Mouse (Mus musculus) left cerebral cortex, adult 2 months (tissue): ENCODE data around the gene Zfyve9. TPM values are rescaled to one million over a fixed set of nuclear protein-coding genes. Genes with fewer than 3 reads are reported as not detected.

Source experiments
- DNase-seq, 2 experiments: peaks; one replicate each; pipeline ENCODE4 v3.0.0; 2021 to 2022; ENCODE audit warnings: low spot score in 2 of 2, mixed read lengths in 1 of 2; ENCODE audit errors: extremely low spot score in 1 of 2
- H3K27ac ChIP-seq: fragments of 200-600 bp; 2 replicates; pipeline ENCODE4 v1.8.1; 2022
- H3K4me3 ChIP-seq: fragments of 200-600 bp; 2 replicates; pipeline ENCODE4 v1.8.1; 2022
- CTCF ChIP-seq: fragments of 200-600 bp; IDR thresholded peaks from 2 replicates; pipeline ENCODE4 v1.8.1; 2022; ENCODE audit warnings: antibody characterized with exemption, mild to moderate bottlenecking, moderate library complexity
- intact Hi-C: fragments of 180-260 bp; cut with DNase I; formaldehyde crosslinking; loops from one replicate; pipeline ENCODE4 v1.15.1; 2025
- long read RNA-seq, 2 experiments: library from polyadenylated mRNA; stranded (forward); transcript quantifications; one replicate each; pipeline ENCODE4 v2.0.0; 2021; ENCODE audit warnings: borderline mapping rate in 2 of 2
- total RNA-seq, 2 experiments: library from RNA; stranded (reverse); gene quantifications; 2 replicates each; pipeline ENCODE4 v1.2.3; 2021

Zfyve9 gene
- total RNA-seq, result 10 to 100 TPM; 66.4 to 78.5 TPM
- long read RNA-seq, experiment 1, full-length matches to known transcripts, result 1 of 7 reads
- long read RNA-seq, experiment 1, partial matches to known transcripts, result 2 of 7 reads
- long read RNA-seq, experiment 1, other reads (novel, unspliced or antisense), result 4 of 7 reads
- long read RNA-seq, experiment 2, partial matches to known transcripts, result 0 of 10 reads
- long read RNA-seq, experiment 2, other reads (novel, unspliced or antisense), result 10 of 10 reads

GRCm38 (mm10) chr4:108780057-108780863 is at the start of gene Zfyve9:
Zfyve9 (minus strand) TSS chr4:108780798.
- DNase-seq, result peak; percentile 84 to 87
- peak within 1 kb of the TSS; percentile 65 for H3K4me3 ChIP-seq
- intact Hi-C loops, result loop anchor here (2.0 kb wide), 1 partner anchor 51 kb away; no protein-coding TSS in a partner anchor
- H3K27ac ChIP-seq, result peak within 1 kb of the TSS; percentile 96
- TF ChIP-seq CTCF, result peak; percentile 56

- Histone ChIP-seq H3K4me3 (no peak overlapping the region), H3K27ac (no peak overlapping the region)
- TF ChIP-seq CTCF, result no peak
- intact Hi-C loops, result no loop called here
- DNase-seq, result no peak
Observed at GRCm38 (mm10) chr4:108826643-108827042, 46.0 kb upstream of the Zfyve9 start.

- TF ChIP-seq CTCF, result no peak
- intact Hi-C loops, result no loop called here
- Histone ChIP-seq H3K4me3 (no peak overlapping the region), H3K27ac (no peak overlapping the region)
- no peak for DNase-seq
Observed at GRCm38 (mm10) chr4:108826096-108826495, 45.5 kb upstream of the Zfyve9 start.

GRCm38 (mm10) chr4:108825677-108826076 is 45.1 kb upstream of the Zfyve9 start:
- intact Hi-C loops, result no loop called here

GRCm38 (mm10) chr4:108811550-108811949 is 31.0 kb upstream of the Zfyve9 start:
- TF ChIP-seq CTCF, result no peak
- Histone ChIP-seq H3K4me3 (no peak overlapping the region), H3K27ac (no peak overlapping the region)
- no peak for DNase-seq
- intact Hi-C loops, result no loop called here

More at GRCm38 (mm10) chr4:108825677-108826076, 45.1 kb upstream of the Zfyve9 start:
- TF ChIP-seq CTCF, result no peak
- no peak for DNase-seq
- no peak overlapping the region for H3K4me3 ChIP-seq
- H3K27ac ChIP-seq, result no peak overlapping the region

- TF ChIP-seq CTCF, result no peak
- intact Hi-C loops, result no loop called here
- Histone ChIP-seq H3K27ac (no peak overlapping the region), H3K4me3 (no peak overlapping the region)
- DNase-seq, result no peak
Observed at GRCm38 (mm10) chr4:108811142-108811541, 30.5 kb upstream of the Zfyve9 start.

GRCm38 (mm10) chr4:108803535-108803934 is 22.9 kb upstream of the Zfyve9 start:
- H3K4me3 ChIP-seq, result no peak overlapping the region
- intact Hi-C loops, result no loop called here
- no peak for DNase-seq
- no peak overlapping the region for H3K27ac ChIP-seq
- TF ChIP-seq CTCF, result no peak

- peak; percentile 62 to 69 for DNase-seq
- intact Hi-C loops, result loop anchor here (5.0 kb wide), 1 partner anchor 179 kb away; no protein-coding TSS in a partner anchor
- Histone ChIP-seq H3K4me3 (no peak overlapping the region), H3K27ac (no peak overlapping the region)
- peak; percentile 79 for TF ChIP-seq CTCF
Observed at GRCm38 (mm10) chr4:108798083-108798830, 17.7 kb upstream of the Zfyve9 start.

- intact Hi-C loops, result loop anchor here (5.0 kb wide), 1 partner anchor 181 kb away; no protein-coding TSS in a partner anchor
- Histone ChIP-seq H3K27ac (no peak overlapping the region), H3K4me3 (no peak overlapping the region)
- TF ChIP-seq CTCF, result no peak
- no peak for DNase-seq
Observed at GRCm38 (mm10) chr4:108796701-108797100, 16.1 kb upstream of the Zfyve9 start.

GRCm38 (mm10) chr4:108793941-108794340 is 13.3 kb upstream of the Zfyve9 start:
- intact Hi-C loops, result no loop called here
- no peak for DNase-seq

GRCm38 (mm10) chr4:108790507-108790906 is 9.9 kb upstream of the Zfyve9 start:
- DNase-seq, result no peak
- TF ChIP-seq CTCF, result no peak
- Histone ChIP-seq H3K27ac (no peak overlapping the region), H3K4me3 (no peak overlapping the region)
- intact Hi-C loops, result no loop called here

More at GRCm38 (mm10) chr4:108793941-108794340, 13.3 kb upstream of the Zfyve9 start:
- H3K4me3 ChIP-seq, result no peak overlapping the region
- no peak for TF ChIP-seq CTCF
- no peak overlapping the region for H3K27ac ChIP-seq
